Mouse (Mus musculus): ENCODE data around the gene Prkcb. TPM values are rescaled to one million over a fixed set of nuclear protein-coding genes. Genes with fewer than 3 reads are reported as not detected.

The Prkcb gene
- total RNA-seq, 4 experiments from 2014 or later: 650 to 790 (median 729) TPM

DNA sequence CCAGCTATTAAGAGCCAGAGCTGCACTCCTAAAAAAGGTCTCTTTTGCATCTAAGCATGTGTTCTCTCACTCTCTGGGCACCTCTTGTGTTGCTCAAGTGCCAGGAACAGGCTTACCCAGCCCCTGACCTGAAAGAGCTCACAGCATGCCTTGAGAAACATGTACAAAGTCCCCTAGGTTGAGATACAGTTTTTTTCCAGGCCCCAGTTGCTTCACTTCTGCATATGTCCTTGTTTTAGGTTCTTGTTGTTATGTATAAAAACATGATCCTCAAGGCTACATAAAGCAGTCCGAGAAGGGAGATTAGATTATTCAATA lies 291.6 kb downstream of the Prkcb start:
- no peak for DNase-seq (ENCODE audit: low spot score in 2 of 2)

GRCm38 (mm10) chr7:122584421-122585151 lies 296.0 kb downstream of the Prkcb start:
- DNase-seq (ENCODE audit: low spot score in 2 of 2): peak; percentile 69

DNA sequence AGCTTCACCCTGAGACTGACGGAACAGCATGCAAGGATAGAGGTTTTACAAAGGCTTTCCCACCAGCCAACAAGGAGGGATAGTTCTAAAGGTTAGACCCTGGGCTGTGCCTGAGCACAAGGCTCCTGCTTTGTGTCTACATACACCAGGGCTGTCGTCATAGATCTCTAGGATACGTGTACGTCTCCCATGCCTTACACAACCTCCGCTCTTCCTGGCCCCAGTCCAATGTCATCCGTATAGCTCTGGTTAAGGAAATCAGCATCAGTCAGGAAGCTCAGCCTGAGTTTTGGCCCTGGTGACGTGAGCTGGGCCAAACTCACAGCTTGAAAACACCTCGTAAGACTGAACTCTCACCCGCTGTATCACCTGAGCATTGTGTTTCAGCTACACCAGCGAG lies 307.3 kb downstream of the Prkcb start:
- no peak for DNase-seq (ENCODE audit: low spot score in 2 of 2)

- DNase-seq (ENCODE audit: low spot score in 2 of 2): no peak
Measured at GRCm38 (mm10) chr7:122596596-122597170, 308.1 kb downstream of the Prkcb start.

GRCm38 (mm10) chr7:122597313-122597712 lies 308.8 kb downstream of the Prkcb start:
- no peak for DNase-seq (ENCODE audit: low spot score in 2 of 2)

DNA sequence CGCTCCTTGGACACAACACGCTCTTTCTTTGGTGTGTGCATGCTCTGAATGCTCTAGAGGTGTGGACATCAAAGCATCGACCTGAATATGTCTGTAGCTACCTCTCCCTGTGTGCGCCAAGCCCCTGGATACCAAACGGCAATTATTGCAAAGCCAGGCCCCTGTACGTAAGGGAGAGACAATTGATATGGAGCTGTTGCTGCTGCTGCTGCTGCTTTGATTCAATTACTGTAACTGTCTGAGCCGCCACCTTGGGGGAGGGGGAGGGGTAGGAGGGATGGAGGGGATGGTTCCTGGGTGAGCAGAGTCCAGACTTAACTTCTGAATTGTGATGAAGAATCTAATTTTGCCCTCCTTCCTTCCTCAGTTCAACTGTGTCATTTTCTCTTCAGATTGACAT lies 312.3 kb downstream of the Prkcb start:
- DNase-seq (ENCODE audit: low spot score in 2 of 2): no peak

- DNase-seq (ENCODE audit: low spot score in 2 of 2): no peak
Measured at GRCm38 (mm10) chr7:122605066-122605465, 316.5 kb downstream of the Prkcb start.

DNA sequence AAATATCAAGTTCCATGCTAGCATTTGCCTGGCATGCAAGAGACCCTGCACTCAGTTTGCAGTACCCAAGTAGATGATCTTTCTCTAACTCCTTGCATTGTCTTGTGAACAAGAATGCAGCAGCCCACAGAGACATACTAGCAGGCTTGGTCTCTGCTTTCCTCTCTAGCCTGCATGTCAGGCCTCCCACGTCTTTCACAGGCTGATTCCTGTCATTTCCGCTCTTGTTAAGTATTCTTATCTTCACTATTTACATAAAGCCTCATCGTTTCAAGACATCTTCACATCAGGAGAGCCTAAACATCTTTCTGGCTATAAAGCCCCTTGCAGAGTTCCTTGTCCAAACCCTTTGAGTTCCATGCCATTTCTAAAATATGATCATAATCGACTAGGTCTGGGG lies 320.9 kb downstream of the Prkcb start:
- DNase-seq (ENCODE audit: low spot score in 2 of 2): no peak

DNA sequence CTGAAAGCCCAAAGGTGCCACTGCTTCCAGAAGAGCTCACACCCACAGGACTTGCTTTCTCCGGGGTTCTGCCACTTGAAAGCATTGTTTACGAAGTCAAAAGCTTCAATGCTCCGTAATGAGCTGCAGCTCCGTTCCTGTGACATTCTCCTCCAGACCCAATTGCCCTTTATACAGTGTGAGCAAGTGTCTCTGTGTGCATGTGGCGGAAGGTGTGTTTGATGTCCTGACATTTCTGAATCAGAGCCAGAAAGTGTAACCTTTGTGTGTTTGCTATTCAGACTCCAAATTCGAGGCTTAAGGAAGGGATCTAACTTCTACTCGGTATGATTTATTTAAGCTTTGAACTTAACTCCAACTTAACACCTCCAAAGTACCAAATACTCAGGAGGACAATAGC lies 321.6 kb downstream of the Prkcb start:
- DNase-seq (ENCODE audit: low spot score in 2 of 2): no peak

DNA sequence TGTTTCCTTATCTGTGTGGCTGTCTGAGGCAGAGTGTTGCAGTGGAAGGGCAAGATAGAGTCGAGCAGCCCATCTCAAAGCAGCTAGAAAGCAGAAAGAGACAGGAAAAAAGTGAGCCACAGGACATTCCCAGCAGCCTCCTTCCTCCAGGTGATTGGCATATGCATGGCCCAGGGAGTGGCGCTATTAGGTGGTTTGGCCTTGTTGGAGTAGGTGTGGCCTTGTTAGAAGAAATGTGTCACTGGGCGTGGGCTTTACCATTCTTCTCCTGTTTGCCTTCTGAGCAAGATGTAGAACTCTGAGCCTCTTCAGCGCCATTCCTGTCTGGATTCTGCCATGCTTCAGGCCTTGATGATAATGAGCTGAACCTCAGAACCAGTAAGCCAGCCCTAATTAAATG lies 325.3 kb downstream of the Prkcb start:
- no peak for DNase-seq (ENCODE audit: low spot score in 2 of 2)

GRCm38 (mm10) chr7:122622125-122622774 lies 333.7 kb downstream of the Prkcb start:
- DNase-seq (ENCODE audit: low spot score in 2 of 2): no peak

DNA sequence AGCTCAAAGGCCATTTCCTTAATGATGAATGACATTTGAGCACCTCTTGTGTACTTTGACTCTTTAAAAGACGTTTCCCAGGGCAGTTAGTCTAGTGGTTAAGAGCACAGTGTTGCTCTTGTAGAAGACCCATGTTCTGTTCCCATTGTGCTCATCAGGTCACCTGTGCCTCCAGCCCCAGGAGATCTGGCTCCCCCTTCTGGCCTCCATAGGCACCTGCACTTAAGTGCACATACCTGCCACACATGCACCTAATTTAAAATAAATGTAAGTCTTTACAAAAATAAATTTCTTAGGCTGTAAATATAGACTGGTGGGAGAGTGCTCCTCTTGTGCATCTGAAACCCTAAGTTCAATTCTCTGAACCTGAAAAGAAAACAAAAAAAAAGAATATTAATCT lies 335.2 kb downstream of the Prkcb start:
- no peak for DNase-seq (ENCODE audit: low spot score in 2 of 2)

DNA sequence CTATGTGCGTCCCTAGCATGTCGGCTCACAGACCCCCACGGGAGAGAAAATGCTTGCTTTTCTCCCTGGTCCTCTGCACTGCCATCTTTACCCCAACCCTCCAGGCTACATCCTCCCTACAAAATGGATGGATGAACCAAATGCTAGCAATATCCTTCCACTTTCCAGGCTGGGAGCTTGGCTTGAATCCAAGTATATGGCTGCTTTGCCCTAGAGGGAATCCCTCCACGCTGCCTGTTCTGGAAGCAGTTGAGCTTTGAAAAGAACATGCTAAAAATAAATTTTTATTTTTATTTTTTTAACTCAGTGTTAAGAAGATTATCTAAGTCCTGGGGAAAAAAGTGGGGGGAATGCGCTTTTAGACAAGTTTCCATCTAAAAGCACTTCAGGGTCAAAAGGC lies 339.5 kb downstream of the Prkcb start:
- no peak for DNase-seq (ENCODE audit: low spot score in 2 of 2)

DNA sequence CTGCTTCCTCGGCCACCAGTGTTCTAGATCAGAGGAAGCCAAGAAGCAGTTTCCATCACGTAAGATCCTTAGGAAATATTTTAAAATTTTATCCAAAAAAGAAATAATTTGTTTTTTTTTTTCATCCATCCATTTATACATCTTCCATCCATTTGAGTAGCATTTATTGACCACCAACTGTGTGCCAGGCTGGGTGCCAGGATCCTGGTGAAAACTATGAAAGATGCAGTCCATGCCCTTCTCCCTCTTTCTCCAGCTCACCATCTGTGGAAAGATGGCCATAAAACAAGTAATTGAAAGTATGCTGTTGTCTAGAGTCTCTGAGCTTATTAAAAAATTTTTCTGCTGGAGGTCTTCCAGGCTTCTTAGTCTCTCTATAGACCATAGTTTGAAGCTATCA lies 341.8 kb downstream of the Prkcb start:
- DNase-seq (ENCODE audit: low spot score in 2 of 2): no peak

GRCm38 (mm10) chr7:122631151-122631550 lies 342.6 kb downstream of the Prkcb start:
- DNase-seq (ENCODE audit: low spot score in 2 of 2): no peak

DNA sequence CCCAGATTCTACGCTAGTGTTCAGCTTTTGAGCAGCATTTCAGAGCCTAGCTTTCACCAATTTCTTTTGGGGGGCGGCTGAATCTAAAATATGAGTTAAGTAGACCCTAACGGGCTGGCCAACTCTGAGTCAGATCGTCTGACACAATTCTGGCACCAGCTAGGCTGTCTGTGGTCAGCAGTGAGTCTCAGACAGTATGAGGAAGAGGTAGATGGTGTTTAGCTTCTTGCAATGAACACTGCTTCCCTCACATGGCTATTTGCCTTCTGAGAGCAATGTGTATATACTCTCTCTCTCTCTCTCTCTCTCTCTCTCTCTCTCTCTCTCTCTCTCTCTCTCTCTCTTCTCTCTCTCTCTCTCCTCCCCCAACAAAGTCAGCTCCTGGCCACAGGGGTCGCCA lies 344.4 kb downstream of the Prkcb start:
- DNase-seq (ENCODE audit: low spot score in 2 of 2): no peak

GRCm38 (mm10) chr7:122633463-122633862 lies 344.9 kb downstream of the Prkcb start:
- no peak for DNase-seq (ENCODE audit: low spot score in 2 of 2)

GRCm38 (mm10) chr7:122643676-122644075 lies 355.1 kb downstream of the Prkcb start:
- peak; percentile 40 to 59 for DNase-seq (ENCODE audit: low spot score in 2 of 2)

- DNase-seq (ENCODE audit: low spot score in 2 of 2): no peak
Measured at GRCm38 (mm10) chr7:122649306-122649705, 360.8 kb downstream of the Prkcb start.

GRCm38 (mm10) chr7:122652523-122652922 lies 364.0 kb downstream of the Prkcb start:
- DNase-seq (ENCODE audit: low spot score in 2 of 2): no peak

DNA sequence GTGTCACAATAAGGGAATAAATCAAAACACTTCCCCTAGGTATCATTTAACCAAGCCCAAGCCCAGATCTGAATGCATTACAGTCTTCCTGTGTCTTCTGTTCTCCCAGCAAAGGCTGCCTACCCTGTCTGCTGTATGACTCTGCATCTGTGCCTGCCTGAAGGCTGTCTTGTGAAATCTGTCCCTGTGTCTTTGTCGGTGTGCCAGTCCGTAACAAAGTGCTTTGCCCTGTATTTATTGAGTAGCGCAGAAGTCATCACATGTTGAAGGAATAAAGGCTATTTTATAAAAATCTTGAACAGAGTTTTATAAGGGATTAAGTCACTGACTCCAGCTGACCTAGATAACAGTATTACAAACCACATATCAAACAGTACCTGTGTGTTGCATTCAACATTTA lies 368.1 kb downstream of the Prkcb start:
- DNase-seq (ENCODE audit: low spot score in 2 of 2): no peak

DNA sequence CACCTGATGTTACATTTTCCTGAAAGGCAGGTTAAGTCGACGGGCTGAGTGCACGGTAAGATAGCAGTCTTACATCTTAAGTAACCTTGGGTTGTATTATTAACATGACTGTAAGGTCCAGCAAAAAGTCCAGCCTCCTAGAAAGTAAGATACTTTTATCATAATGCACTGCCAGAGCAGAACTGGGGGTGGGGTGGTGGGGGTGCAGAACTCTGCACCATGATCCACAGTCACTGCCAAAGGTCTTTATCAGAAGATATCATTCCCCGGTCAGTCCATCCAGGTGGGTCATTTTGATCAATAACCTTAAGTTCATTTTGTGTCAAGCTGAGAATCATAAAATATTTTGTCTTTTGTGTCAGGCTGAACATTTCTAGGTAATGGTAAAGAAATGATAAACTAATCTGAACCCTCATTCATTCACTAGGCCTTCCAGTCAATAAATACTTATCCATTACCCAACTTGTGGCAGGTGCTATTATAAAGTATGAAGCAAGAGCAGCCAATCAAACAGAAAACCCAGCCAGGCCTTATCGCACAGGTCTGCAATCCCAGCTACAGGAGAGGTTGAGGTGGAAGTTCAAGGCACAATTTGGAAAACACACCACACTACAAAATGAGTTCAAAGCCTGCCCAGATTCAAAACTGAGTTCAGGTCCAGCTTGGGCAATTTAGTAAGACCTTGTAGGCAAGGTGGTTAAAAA lies 369.0 kb downstream of the Prkcb start:
- no peak for DNase-seq (ENCODE audit: low spot score in 2 of 2)

Measured in layer of hippocampus, adult 8-10 months (tissue).